Mouse (Mus musculus): ENCODE data around the gene Slc30a2.

DNA sequence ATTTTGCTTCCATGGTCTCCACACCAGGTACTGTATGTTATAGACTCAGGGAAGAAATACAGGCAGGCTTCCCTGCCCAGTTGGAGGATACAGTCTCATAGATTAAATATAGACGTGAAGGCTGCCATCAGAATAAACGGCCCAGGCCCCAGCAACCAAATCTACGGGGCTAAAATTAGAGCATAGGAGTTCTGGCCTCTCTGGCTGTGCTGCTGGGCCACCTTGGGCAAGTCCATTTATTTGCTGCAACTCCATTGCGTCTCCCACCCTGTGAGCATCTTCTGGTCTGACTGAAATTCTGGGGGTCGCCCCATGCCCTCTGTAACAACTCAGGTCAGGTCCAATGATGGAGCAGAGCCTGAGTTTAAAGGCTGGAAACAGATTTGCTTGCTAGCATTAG, 23.9 kb upstream of the Slc30a2 start:
- TF ChIP-seq CTCF (conservative IDR thresholded peaks at IDR 0.05; ENCODE audit: insufficient read depth, insufficient read length, low read depth, low read length) (no peak), POLR2A (IDR thresholded peaks at IDR 0.05; ENCODE audit: low read depth, low read length) (no peak)
